ENCODE assay signal across 7 mouse cellular contexts in the genomic region with DNA sequence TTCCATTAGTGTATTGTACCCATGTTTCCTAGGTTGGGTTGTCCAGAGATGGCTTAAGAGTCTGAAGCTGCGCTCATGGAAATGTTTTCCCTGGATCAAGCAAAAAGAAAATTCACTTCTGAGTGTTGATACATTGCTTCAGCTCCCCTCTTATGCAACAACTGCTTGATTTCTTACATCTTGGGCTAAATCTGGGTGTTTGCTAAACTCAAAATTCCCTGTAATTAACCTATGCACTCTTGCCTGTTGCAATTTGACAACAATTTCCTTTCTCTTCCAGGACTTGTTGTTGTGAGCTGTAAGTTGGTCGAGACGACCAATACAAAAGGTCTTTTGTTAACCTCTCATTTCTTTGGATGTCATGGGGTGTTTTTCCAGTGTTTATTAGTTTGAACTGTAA.
"Had no signal": no experiment of that assay in that cellular context is flagged by ENCODE, and none has a peak within 500 bp of the region (broad histone marks: within the 10 kb centered on the region; RNA-seq: fewer than 3 reads in every experiment).

No protein-coding gene starts in this region.

- H3K27me3 ChIP-seq: limb, embryonic 15.5 days; liver, embryonic 12.5 days; lung, embryonic 15.5 days; midbrain, embryonic 13.5 days had no signal

- H3K4me3 ChIP-seq: limb, embryonic 15.5 days; liver, embryonic 12.5 days; lung, embryonic 15.5 days; midbrain, embryonic 13.5 days had no signal

- H3K4me1 ChIP-seq: limb, embryonic 15.5 days; liver, embryonic 12.5 days; lung, embryonic 15.5 days; midbrain, embryonic 13.5 days had no signal

- H3K27ac ChIP-seq: limb, embryonic 15.5 days; liver, embryonic 12.5 days; lung, embryonic 15.5 days; midbrain, embryonic 13.5 days had no signal

- H3K4me2 ChIP-seq: limb, embryonic 15.5 days; liver, embryonic 12.5 days; lung, embryonic 15.5 days; midbrain, embryonic 13.5 days had no signal

- H3K36me3 ChIP-seq: limb, embryonic 15.5 days; liver, embryonic 12.5 days; lung, embryonic 15.5 days; midbrain, embryonic 13.5 days had no signal

- H3K9me3 ChIP-seq: limb, embryonic 15.5 days; liver, embryonic 12.5 days; lung, embryonic 15.5 days; midbrain, embryonic 13.5 days had no signal

- ATAC-seq: midbrain, embryonic 13.5 days had no signal

- H3K9ac ChIP-seq: limb, embryonic 15.5 days; liver, embryonic 12.5 days; lung, embryonic 15.5 days; midbrain, embryonic 13.5 days had no signal

- DNase-seq: left cerebral cortex, postnatal 4 days; thymus, adult 18-20 months; thymus, postnatal 14 days had no signal
